Mouse (Mus musculus) kidney, postnatal 0 days (tissue): ENCODE data around the gene Agrp. TPM values are rescaled to one million over a fixed set of nuclear protein-coding genes. Genes with fewer than 3 reads are reported as not detected.

Source experiments
- ATAC-seq: fragments of 200-750 bp; cut with Nextera tagmentation; replicated peaks from 2 replicates; pipeline ENCODE4 v1.8.0; 2017; ENCODE audit warnings: low read depth, moderate number of reproducible peaks, moderate TSS enrichment, moderate library complexity; ENCODE audit not compliant: low FRiP score
- DNase-seq: peaks from one replicate; pipeline ENCODE4 v3.0.0-alpha.2; 2016; ENCODE audit warnings: low spot score
- H3K27ac ChIP-seq: fragments of 300-500 bp; sonication (generic); 2 replicates; pipeline ENCODE4 v1.5.1; 2014; ENCODE audit warnings: mild to moderate bottlenecking
- H3K27me3 ChIP-seq: fragments of 300-500 bp; sonication (generic); 2 replicates; pipeline ENCODE4 v1.6.1; 2014; ENCODE audit warnings: low read length, mixed read lengths; ENCODE audit not compliant: insufficient read depth
- H3K36me3 ChIP-seq: fragments of 300-500 bp; sonication (generic); 2 replicates; pipeline ENCODE4 v1.6.1; 2014; ENCODE audit warnings: low read length, mixed read lengths; ENCODE audit not compliant: insufficient read depth
- H3K4me1 ChIP-seq: fragments of 300-500 bp; sonication (generic); replicated peaks from 2 replicates; pipeline ENCODE4 v1.6.1; 2014; ENCODE audit warnings: antibody characterized with exemption, low read length, mixed read lengths; ENCODE audit not compliant: insufficient read depth
- H3K4me2 ChIP-seq: fragments of 300-500 bp; sonication (generic); 2 replicates; pipeline ENCODE4 v1.6.1; 2014; ENCODE audit warnings: mild to moderate bottlenecking, low read length, moderate library complexity, mixed read lengths
- H3K4me3 ChIP-seq: fragments of 300-500 bp; sonication (generic); replicated peaks from 2 replicates; pipeline ENCODE4 v1.5.1; 2014; ENCODE audit warnings: low read depth, low read length
- H3K9ac ChIP-seq: fragments of 300-500 bp; sonication (generic); 2 replicates; pipeline ENCODE4 v1.6.1; 2014; ENCODE audit warnings: low read depth, low read length
- H3K9me3 ChIP-seq: fragments of 300-500 bp; sonication (generic); replicated peaks from 2 replicates; pipeline ENCODE4 v1.6.1; 2016; ENCODE audit warnings: low read length, inconsistent platforms, mixed read lengths
- CTCF ChIP-seq: IDR thresholded peaks from 2 replicates; pipeline ENCODE4 v1.5.1; 2016; ENCODE audit warnings: antibody characterized with exemption, low read depth, mild to moderate bottlenecking, moderate library complexity
- WGBS: fragments of 180-500 bp; shearing (Covaris S2); extraction: QIAGEN DNeasy Blood & Tissue Kit; methylation state at CpG from one replicate; pipeline ENCODE4 v1.1.7; 2014; 5-methylcytosine and 5-hydroxymethylcytosine counted together
- polyA plus RNA-seq: library from polyadenylated mRNA; unstranded; fragments of >200 nt; fragmentation: Nextera tagmentation; extraction: Ambion mirVana; gene quantifications from 2 replicates; pipeline ENCODE4 v1.2.1, GENCODE M21; 2015

The Agrp gene
- polyA plus RNA-seq, 1 experiment from 2014 or later, result 0.61 TPM

GRCm38 (mm10) chr8:105543703-105544102 is 93.5 kb downstream of the Agrp start:
- Histone ChIP-seq H3K4me2 (no peak overlapping the region), H3K4me1 (peaks cover 22% of the 10 kb centered on the region), H3K9me3 (no peaks in the 10 kb centered on the region), H3K9ac (no peak overlapping the region), H3K4me3 (no peak overlapping the region), H3K27ac (peak overlapping the region; percentile 70; the same call in 1 of the 2 replicates), H3K27me3 (no peaks in the 10 kb centered on the region), H3K36me3 (peaks cover 9% of the 10 kb centered on the region)
- no peak for DNase-seq
- WGBS, result 14% methylated on average over 1 of the region's 1 CpGs
- TF ChIP-seq CTCF, result no peak
- no peak for ATAC-seq

DNA sequence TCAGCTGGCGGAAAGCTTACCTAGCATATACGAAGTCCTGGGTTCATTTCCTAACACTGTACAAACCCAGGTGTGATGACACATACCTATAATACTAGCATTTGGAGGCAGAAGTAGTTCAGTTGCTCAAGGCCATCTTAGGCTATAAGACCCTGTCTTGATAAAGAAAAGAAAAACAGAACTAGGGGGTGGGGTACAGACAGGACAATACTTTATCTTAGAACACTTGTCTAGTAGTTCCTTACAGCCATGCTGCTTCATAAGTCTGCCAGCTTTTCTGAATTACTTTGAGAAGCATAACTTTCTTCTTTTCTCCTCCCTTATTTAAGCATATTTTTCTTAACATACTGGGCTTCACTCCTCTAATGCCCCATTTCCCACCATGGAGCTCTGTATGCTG is 94.4 kb downstream of the Agrp start:
- TF ChIP-seq CTCF, result no peak
- Histone ChIP-seq H3K4me2 (no peak overlapping the region), H3K4me1 (peaks cover 22% of the 10 kb centered on the region), H3K27ac (no peak overlapping the region), H3K36me3 (peaks cover 14% of the 10 kb centered on the region), H3K4me3 (no peak overlapping the region), H3K9me3 (no peaks in the 10 kb centered on the region), H3K9ac (no peak overlapping the region), H3K27me3 (no peaks in the 10 kb centered on the region)
- ATAC-seq (no peak), DNase-seq (no peak)
- WGBS, result 89% methylated on average over 2 of the region's 2 CpGs

DNA sequence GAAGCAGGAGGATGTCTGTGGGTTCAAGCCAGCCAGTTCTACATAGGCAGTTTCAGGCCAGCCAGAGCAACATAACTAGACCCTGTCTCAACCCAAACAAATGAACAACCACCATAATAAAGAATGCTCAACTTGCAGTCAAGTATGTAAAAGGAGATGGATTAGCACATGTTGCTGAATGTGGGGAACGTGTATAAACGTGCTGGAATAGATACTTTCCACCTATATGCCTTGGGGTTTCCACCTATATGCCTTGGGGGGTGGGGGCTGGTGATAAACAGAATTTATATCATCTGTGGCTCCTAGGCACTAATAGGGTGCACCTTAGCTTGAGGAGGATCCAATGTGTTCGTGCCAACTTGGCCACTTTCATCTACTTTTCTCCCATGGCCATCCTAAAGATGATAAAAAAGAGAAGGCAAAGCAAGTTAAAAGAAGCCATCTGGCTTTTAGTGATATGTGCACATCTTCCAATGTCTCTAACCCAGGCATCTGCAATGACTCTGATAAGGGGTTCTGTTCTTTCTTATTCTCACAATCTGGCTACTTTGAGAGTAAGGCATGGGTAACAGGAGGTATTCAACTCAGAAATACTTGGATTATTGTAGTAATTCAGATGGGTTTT is 95.0 kb downstream of the Agrp start:
- ATAC-seq (no peak), DNase-seq (no peak)
- no peak overlapping the region for H3K4me3 ChIP-seq
- peaks cover 19% of the 10 kb centered on the region for H3K36me3 ChIP-seq
- H3K27me3 ChIP-seq, result no peaks in the 10 kb centered on the region
- no peak overlapping the region for H3K4me2 ChIP-seq
- H3K4me1 ChIP-seq, result peaks cover 20% of the 10 kb centered on the region
- WGBS, result 83% methylated on average over 3 of the region's 3 CpGs
- H3K9ac ChIP-seq, result no peak overlapping the region
- TF ChIP-seq CTCF, result no peak
- no peak overlapping the region for H3K27ac ChIP-seq
- no peaks in the 10 kb centered on the region for H3K9me3 ChIP-seq

- 61% methylated on average over 4 of the region's 4 CpGs for WGBS
- peaks cover 27% of the 10 kb centered on the region for H3K36me3 ChIP-seq
- DNase-seq, result no peak
- ATAC-seq, result no peak
- H3K27ac ChIP-seq, result no peak overlapping the region
- no peak overlapping the region for H3K9ac ChIP-seq
- no peak overlapping the region for H3K4me3 ChIP-seq
- no peaks in the 10 kb centered on the region for H3K9me3 ChIP-seq
- TF ChIP-seq CTCF, result no peak
- H3K27me3 ChIP-seq, result no peaks in the 10 kb centered on the region
- H3K4me1 ChIP-seq, result no peaks in the 10 kb centered on the region
- no peak overlapping the region for H3K4me2 ChIP-seq
Measured at GRCm38 (mm10) chr8:105538940-105539339, 98.3 kb downstream of the Agrp start.

GRCm38 (mm10) chr8:105537011-105537677 is 100.0 kb downstream of the Agrp start:
- ATAC-seq (no peak), DNase-seq (no peak)
- no peak for TF ChIP-seq CTCF
- H3K4me2 ChIP-seq, result no peak overlapping the region
- H3K27ac ChIP-seq, result no peak overlapping the region
- H3K9me3 ChIP-seq, result no peaks in the 10 kb centered on the region
- peaks cover 27% of the 10 kb centered on the region for H3K36me3 ChIP-seq
- WGBS, result 55% methylated on average over 6 of the region's 6 CpGs
- H3K4me3 ChIP-seq, result no peak overlapping the region
- H3K4me1 ChIP-seq, result 0 out of 2 replicates have a peak, but pooled peaks cover 7% of the 10 kb centered on the region
- no peak overlapping the region for H3K9ac ChIP-seq
- no peaks in the 10 kb centered on the region for H3K27me3 ChIP-seq

DNA sequence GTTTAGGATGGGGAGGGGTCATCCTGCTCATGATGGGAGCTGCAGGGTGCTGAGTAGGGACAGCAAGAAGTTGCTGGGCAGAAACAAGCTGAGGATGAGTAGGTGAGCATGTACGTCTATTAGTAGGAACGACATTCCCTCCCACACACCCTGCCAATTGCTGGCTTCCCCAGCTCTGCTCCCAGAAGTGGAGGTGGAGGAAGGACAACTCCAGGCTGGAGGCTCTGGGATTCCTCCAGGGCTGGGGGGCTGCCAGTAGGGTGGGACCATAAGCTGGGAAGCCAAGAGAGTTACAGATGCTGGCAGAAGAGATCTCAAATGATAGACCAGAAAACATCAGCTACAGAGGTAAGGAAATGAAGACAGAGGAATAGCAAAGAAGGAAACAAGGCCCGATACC is 100.6 kb downstream of the Agrp start:
- Histone ChIP-seq H3K9ac (no peak overlapping the region), H3K27me3 (no peaks in the 10 kb centered on the region), H3K27ac (no peak overlapping the region), H3K4me3 (no peak overlapping the region), H3K4me2 (no peak overlapping the region), H3K36me3 (peaks cover 27% of the 10 kb centered on the region), H3K4me1 (0 out of 2 replicates have a peak, but pooled peaks cover 7% of the 10 kb centered on the region), H3K9me3 (no peaks in the 10 kb centered on the region)
- TF ChIP-seq CTCF, result no peak
- ATAC-seq (no peak), DNase-seq (no peak)
- WGBS, result 76% methylated on average over 3 of the region's 3 CpGs
